Mouse (Mus musculus) heart, adult 18-20 months (tissue): ENCODE measurements around the gene Prex1. TPM values are rescaled to one million over a fixed set of nuclear protein-coding genes. Genes with fewer than 3 reads are reported as not detected.
A peak's percentile ranks its signal among the peaks of the same experiment; 100 is the strongest.

Experiments used
- DNase-seq, 2 experiments: peaks; one replicate each; pipeline ENCODE4 v3.0.0; 2021 to 2022; ENCODE audit warnings: mixed read lengths in 1 of 2
- total RNA-seq, 2 experiments: library from RNA; stranded (reverse); gene quantifications; 2 replicates each; pipeline ENCODE4 v1.2.3; 2021

Gene Prex1
- total RNA-seq, 2 experiments from 2014 or later, result 5.1 to 6.8 TPM

- no peak for DNase-seq
Observed at GRCm38 (mm10) chr2:166685824-166686223, 27.8 kb downstream of the Prex1 start.

GRCm38 (mm10) chr2:166683885-166684544 lies 29.6 kb downstream of the Prex1 start:
- DNase-seq, result peak in 1 of 2 experiments; percentile 28

- no peak for DNase-seq
Observed at GRCm38 (mm10) chr2:166682866-166683265, 30.8 kb downstream of the Prex1 start.

GRCm38 (mm10) chr2:166678959-166679759 lies 34.5 kb downstream of the Prex1 start:
- DNase-seq, result no peak

GRCm38 (mm10) chr2:166676933-166677332 lies 36.7 kb downstream of the Prex1 start:
- peak in 1 of 2 experiments; percentile 25 for DNase-seq

GRCm38 (mm10) chr2:166676498-166676897 lies 37.1 kb downstream of the Prex1 start:
- no peak for DNase-seq

GRCm38 (mm10) chr2:166675588-166676444 lies 37.8 kb downstream of the Prex1 start:
- DNase-seq, result no peak

GRCm38 (mm10) chr2:166674693-166675092 lies 38.9 kb downstream of the Prex1 start:
- no peak for DNase-seq

GRCm38 (mm10) chr2:166673951-166674350 lies 39.7 kb downstream of the Prex1 start:
- DNase-seq, result no peak

GRCm38 (mm10) chr2:166672171-166672965 lies 41.3 kb downstream of the Prex1 start:
- DNase-seq, result no peak

GRCm38 (mm10) chr2:166671614-166672013 lies 42.0 kb downstream of the Prex1 start:
- no peak for DNase-seq

GRCm38 (mm10) chr2:166671019-166671418 lies 42.6 kb downstream of the Prex1 start:
- DNase-seq, result no peak

- no peak for DNase-seq
Observed at GRCm38 (mm10) chr2:166669922-166670321, 43.7 kb downstream of the Prex1 start.

- peak; percentile 33 to 36 for DNase-seq
Observed at GRCm38 (mm10) chr2:166667790-166668695, 45.6 kb downstream of the Prex1 start.

GRCm38 (mm10) chr2:166666175-166666574 lies 47.5 kb downstream of the Prex1 start:
- no peak for DNase-seq

- no peak for DNase-seq
Observed at GRCm38 (mm10) chr2:166665244-166665922, 48.2 kb downstream of the Prex1 start.

- no peak for DNase-seq
Observed at GRCm38 (mm10) chr2:166664506-166664905, 49.1 kb downstream of the Prex1 start.

- DNase-seq, result no peak
Observed at GRCm38 (mm10) chr2:166663250-166663961, 50.2 kb downstream of the Prex1 start.

GRCm38 (mm10) chr2:166662595-166663160 lies 51.0 kb downstream of the Prex1 start:
- no peak for DNase-seq
